Comparison of ENCODE assay signal across 20 mouse cellular contexts in the genomic region with DNA sequence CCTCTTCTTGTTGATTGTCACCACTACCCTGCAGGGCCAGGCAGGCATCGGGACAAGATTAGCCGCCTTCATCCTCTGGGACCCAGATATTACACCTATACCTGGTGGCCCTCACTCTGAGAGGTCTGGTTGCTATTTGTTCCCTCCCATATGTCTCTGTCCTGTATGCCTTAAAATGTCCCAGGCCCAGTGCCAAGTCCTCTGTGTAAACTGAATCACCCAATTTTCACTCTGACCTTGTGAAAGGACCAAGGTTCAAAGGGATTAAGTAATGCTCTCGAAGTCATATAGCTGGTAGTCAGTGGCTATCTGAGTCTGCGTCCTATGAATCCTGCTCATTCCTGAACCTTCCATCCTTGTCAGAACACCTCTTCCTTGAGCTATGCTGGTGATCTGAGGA. TPM values are rescaled to one million over a fixed set of nuclear protein-coding genes. Genes with fewer than 3 reads are reported as not detected.
"Had no signal": no experiment of that assay in that cellular context is flagged by ENCODE, and none has a peak within 500 bp of the region (broad histone marks: within the 10 kb centered on the region; RNA-seq: fewer than 3 reads in every experiment).

No protein-coding gene starts in this region.

- H3K27me3 ChIP-seq: limb, embryonic 12.5 days; lung, embryonic 15.5 days; midbrain, embryonic 12.5 days; neural tube, embryonic 13.5 days; stomach, embryonic 15.5 days had no signal

- H3K36me3 ChIP-seq: limb, embryonic 12.5 days; lung, embryonic 15.5 days; midbrain, embryonic 12.5 days; neural tube, embryonic 13.5 days; stomach, embryonic 15.5 days had no signal

- H3K27ac ChIP-seq: limb, embryonic 12.5 days; liver, embryonic 14.5 days; lung, embryonic 15.5 days; macrophage; midbrain, embryonic 12.5 days; neural tube, embryonic 13.5 days; stomach, embryonic 15.5 days had no signal

- ATAC-seq: intestine, postnatal 0 days; midbrain, embryonic 16.5 days had no signal

- H3K4me1 ChIP-seq: limb, embryonic 12.5 days; lung, embryonic 15.5 days; megakaryocyte, embryonic 14.5 days; midbrain, embryonic 12.5 days; neural tube, embryonic 13.5 days; stomach, embryonic 15.5 days had no signal

- H3K9ac ChIP-seq: limb, embryonic 12.5 days; liver, embryonic 14.5 days; lung, embryonic 15.5 days; midbrain, embryonic 12.5 days; neural tube, embryonic 13.5 days; stomach, embryonic 15.5 days had no signal

- H3K9me3 ChIP-seq: limb, embryonic 12.5 days; lung, embryonic 15.5 days; midbrain, embryonic 12.5 days; neural tube, embryonic 13.5 days; stomach, embryonic 15.5 days had no signal

- H3K4me2 ChIP-seq: limb, embryonic 12.5 days; lung, embryonic 15.5 days; midbrain, embryonic 12.5 days; neural tube, embryonic 13.5 days; stomach, embryonic 15.5 days had no signal

- H3K4me3 ChIP-seq: limb, embryonic 12.5 days; lung, embryonic 15.5 days; megakaryocyte, embryonic 14.5 days; midbrain, embryonic 12.5 days; neural tube, embryonic 13.5 days; stomach, embryonic 15.5 days had no signal

- DNase-seq: kidney, adult 8-10 months; layer of hippocampus, postnatal 36 days; lung, postnatal 14 days; retina, postnatal 1 day; right cerebral cortex, postnatal 4 days; spleen, adult 18-20 months; thymus, adult 2 months; thymus, postnatal 25 days had no signal

RNA-seq across cellular contexts. Expression of a gene that starts 6.8 kb away (rescaled TPM):
- polyA plus RNA-seq: limb, embryonic 12.5 days; macrophage had no signal

RNA-seq across cellular contexts. Expression of a gene that starts 12.7 kb away (rescaled TPM):
- total RNA-seq: layer of hippocampus, postnatal 36 days; left cerebral cortex, postnatal 36 days had no signal
- polyA plus RNA-seq: intestine, postnatal 0 days; macrophage; midbrain, embryonic 12.5 days; midbrain, embryonic 16.5 days; testis, adult 2 months had no signal

RNA-seq across cellular contexts. Expression of a gene that starts 44.1 kb away (rescaled TPM):
- total RNA-seq: layer of hippocampus, postnatal 36 days; left cerebral cortex, postnatal 36 days had no signal
- polyA plus RNA-seq: macrophage; midbrain, embryonic 12.5 days; midbrain, embryonic 16.5 days; neural tube, embryonic 13.5 days had no signal

RNA-seq across cellular contexts. Expression of a gene that starts 51.4 kb away (rescaled TPM):
- polyA plus RNA-seq: macrophage had no signal
